Mouse (Mus musculus): ENCODE results near the gene Gm37240. TPM values are rescaled to one million over a fixed set of nuclear protein-coding genes. Genes with fewer than 3 reads are reported as not detected.

Gm37240 gene
- total and polyA plus RNA-seq, 3 experiments: 7.4 to 12.2 (median 7.4) TPM

GRCm38 (mm10) chr3:85827283-85827682 is 60.0 kb downstream of the Gm37240 start:
- DNase-seq: no peak

- DNase-seq: no peak
Measured at GRCm38 (mm10) chr3:85820839-85821548, 66.3 kb downstream of the Gm37240 start.

- no peak for DNase-seq
Measured at GRCm38 (mm10) chr3:85819319-85819718, 68.0 kb downstream of the Gm37240 start.

- no peak for DNase-seq
Measured at GRCm38 (mm10) chr3:85817191-85817590, 70.1 kb downstream of the Gm37240 start, which contains the start of gene Fam160a1. Gene Fam160a1 (minus strand): TSS chr3:85817291.

- peak; percentile 86 for DNase-seq
Measured at GRCm38 (mm10) chr3:85814241-85814640, 73.1 kb downstream of the Gm37240 start.

GRCm38 (mm10) chr3:85813101-85814014 is 74.0 kb downstream of the Gm37240 start:
- peak; percentile 35 for DNase-seq

- DNase-seq: no peak
Measured at GRCm38 (mm10) chr3:85812010-85812409, 75.3 kb downstream of the Gm37240 start.

- DNase-seq: no peak
Measured at GRCm38 (mm10) chr3:85793166-85793565, 94.2 kb downstream of the Gm37240 start.

GRCm38 (mm10) chr3:85789748-85790147 is 97.6 kb downstream of the Gm37240 start:
- no peak for DNase-seq

- DNase-seq: no peak
Measured at GRCm38 (mm10) chr3:85786501-85786900, 100.8 kb downstream of the Gm37240 start.

- DNase-seq: no peak
Measured at GRCm38 (mm10) chr3:85780906-85781305, 106.4 kb downstream of the Gm37240 start.

- no peak for DNase-seq
Measured at GRCm38 (mm10) chr3:85780332-85780731, 107.0 kb downstream of the Gm37240 start.

- peak; percentile 35 for DNase-seq
Measured at GRCm38 (mm10) chr3:85777841-85778240, 109.5 kb downstream of the Gm37240 start.

GRCm38 (mm10) chr3:85777356-85777755 is 110.0 kb downstream of the Gm37240 start:
- DNase-seq: no peak

GRCm38 (mm10) chr3:85776707-85777106 is 110.6 kb downstream of the Gm37240 start:
- DNase-seq: no peak

- no peak for DNase-seq
Measured at GRCm38 (mm10) chr3:85776126-85776525, 111.2 kb downstream of the Gm37240 start.

GRCm38 (mm10) chr3:85773886-85774285 is 113.4 kb downstream of the Gm37240 start:
- DNase-seq: peak; percentile 50

- peak; percentile 20 for DNase-seq
Measured at GRCm38 (mm10) chr3:85773425-85773824, 113.9 kb downstream of the Gm37240 start.

- DNase-seq: no peak
Measured at GRCm38 (mm10) chr3:85764937-85765337, 122.4 kb downstream of the Gm37240 start.

- DNase-seq: no peak
Measured at GRCm38 (mm10) chr3:85764008-85764834, 123.1 kb downstream of the Gm37240 start.

GRCm38 (mm10) chr3:85757944-85758343 is 129.4 kb downstream of the Gm37240 start:
- no peak for DNase-seq

GRCm38 (mm10) chr3:85757435-85757834 is 129.9 kb downstream of the Gm37240 start:
- no peak for DNase-seq
